ENCODE assay signal across 8 mouse cellular contexts in genomic region chr15:36901350-36901749, GRCm38 (mm10).
DNase-seq lines count a peak whose midpoint lies in the region; ATAC-seq lines count a peak whose summit lies in the region.

No protein-coding gene starts in this region.

- peaks cover 16 to 23% of the 10 kb centered on the region in 2 experiments for H3K4me1 ChIP-seq in heart, embryonic 14.5 days (ENCODE audit: control insufficient read depth in 2 of 2, insufficient read depth in 2 of 2, low read length in 2 of 2)
- peaks cover 9% of the 10 kb centered on the region; the same call in 1 of the 2 replicates for H3K4me1 ChIP-seq in embryonic facial prominence, embryonic 14.5 days (ENCODE audit: control insufficient read depth, insufficient read depth, low read length)
- H3K4me1 ChIP-seq in intestine, embryonic 15.5 days (replicated peaks) = peaks cover 33% of the 10 kb centered on the region
- peaks cover 10% of the 10 kb centered on the region for H3K4me1 ChIP-seq in neural tube, embryonic 12.5 days

- H3K36me3 ChIP-seq in heart, embryonic 14.5 days (ENCODE audit: control insufficient read depth, insufficient read depth, low read length) = no peaks in the 10 kb centered on the region
- no peaks in the 10 kb centered on the region for H3K36me3 ChIP-seq in embryonic facial prominence, embryonic 14.5 days (ENCODE audit: control insufficient read depth, insufficient read depth, low read length)
- H3K36me3 ChIP-seq in intestine, embryonic 15.5 days = no peaks in the 10 kb centered on the region
- H3K36me3 ChIP-seq in neural tube, embryonic 12.5 days = no peaks in the 10 kb centered on the region

- 54% methylated on average over 5 of the region's 5 CpGs for WGBS in heart, embryonic 14.5 days
- 51% methylated on average over 5 of the region's 5 CpGs for WGBS in embryonic facial prominence, embryonic 14.5 days
- 43% methylated on average over 5 of the region's 5 CpGs for WGBS in intestine, embryonic 15.5 days
- WGBS in neural tube, embryonic 12.5 days = 68% methylated on average over 5 of the region's 5 CpGs

- no peaks in the 10 kb centered on the region for H3K9me3 ChIP-seq in heart, embryonic 14.5 days (ENCODE audit: control insufficient read depth, low read length)
- H3K9me3 ChIP-seq in embryonic facial prominence, embryonic 14.5 days (ENCODE audit: control insufficient read depth, low read length) = no peaks in the 10 kb centered on the region
- no peaks in the 10 kb centered on the region for H3K9me3 ChIP-seq in intestine, embryonic 15.5 days
- H3K9me3 ChIP-seq in neural tube, embryonic 12.5 days = no peaks in the 10 kb centered on the region

- peak overlapping the region; percentile 26; the same call in 1 of the 2 replicates for H3K4me2 ChIP-seq in heart, embryonic 14.5 days (ENCODE audit: low read length)
- no peak overlapping the region for H3K4me2 ChIP-seq in embryonic facial prominence, embryonic 14.5 days (ENCODE audit: low read depth, low read length)
- H3K4me2 ChIP-seq in intestine, embryonic 15.5 days (replicated peaks) = peak overlapping the region; percentile 34
- peak overlapping the region; percentile 24; the same call in 1 of the 2 replicates for H3K4me2 ChIP-seq in neural tube, embryonic 12.5 days (replicated peaks)

- no peak for DNase-seq in heart, postnatal 4 days
- no peak for DNase-seq in embryonic facial prominence, embryonic 14.5 days (ENCODE audit: low spot score)
- DNase-seq in right cerebral cortex, adult 2 months (ENCODE audit: low spot score in 2 of 2) = no peak
- no peak for DNase-seq in thymus, postnatal 4 days
- DNase-seq in retina, postnatal 1 day = no peak

- H3K9ac ChIP-seq in heart, embryonic 14.5 days (ENCODE audit: low read length) = no peak overlapping the region
- no peak overlapping the region for H3K9ac ChIP-seq in embryonic facial prominence, embryonic 14.5 days (ENCODE audit: low read depth, low read length)
- H3K9ac ChIP-seq in intestine, embryonic 15.5 days = no peak overlapping the region
- peak overlapping the region; percentile 17; the same call in 1 of the 2 replicates for H3K9ac ChIP-seq in neural tube, embryonic 12.5 days

- H3K27me3 ChIP-seq in heart, embryonic 14.5 days (ENCODE audit: control insufficient read depth, insufficient read depth, low read length) = no peaks in the 10 kb centered on the region
- no peaks in the 10 kb centered on the region for H3K27me3 ChIP-seq in embryonic facial prominence, embryonic 14.5 days (replicated peaks; ENCODE audit: control insufficient read depth, insufficient read depth, low read length)
- no peaks in the 10 kb centered on the region for H3K27me3 ChIP-seq in intestine, embryonic 15.5 days (replicated peaks)
- no peaks in the 10 kb centered on the region for H3K27me3 ChIP-seq in neural tube, embryonic 12.5 days (replicated peaks)

- no peak overlapping the region for H3K27ac ChIP-seq in heart, embryonic 14.5 days (replicated peaks in 1 of 2; ENCODE audit: control insufficient read depth in 1 of 2, insufficient read depth in 1 of 2, low read depth in 2 of 2, low read length in 2 of 2)
- H3K27ac ChIP-seq in embryonic facial prominence, embryonic 14.5 days (replicated peaks; ENCODE audit: low read depth, low read length) = no peak overlapping the region
- peak overlapping the region; percentile 83 for H3K27ac ChIP-seq in intestine, embryonic 15.5 days
- no peak overlapping the region for H3K27ac ChIP-seq in neural tube, embryonic 12.5 days

- no peak overlapping the region for H3K4me3 ChIP-seq in heart, embryonic 14.5 days (ENCODE audit: control insufficient read depth in 1 of 2, insufficient read depth in 1 of 2, low read depth in 1 of 2, low read length in 2 of 2)
- H3K4me3 ChIP-seq in embryonic facial prominence, embryonic 14.5 days (ENCODE audit: low read depth, low read length) = no peak overlapping the region
- no peak overlapping the region for H3K4me3 ChIP-seq in intestine, embryonic 15.5 days (replicated peaks)
- H3K4me3 ChIP-seq in neural tube, embryonic 12.5 days = no peak overlapping the region

- no peak for ATAC-seq in heart, embryonic 14.5 days (ENCODE audit: insufficient number of reproducible peaks, insufficient read depth, low FRiP score, low read depth)
- 0 out of 2 replicates have a peak, but pooled peaks have one; percentile 5 for ATAC-seq in embryonic facial prominence, embryonic 14.5 days (ENCODE audit: low read depth)
- ATAC-seq in intestine, embryonic 15.5 days = no peak
- ATAC-seq in neural tube, embryonic 12.5 days (ENCODE audit: low FRiP score, low read depth) = peak; percentile 19

Comparison
In these comparisons a context has a peak if more than half of its experiments do, and no peak if none do; other contexts are left out.
1. ATAC-seq: peak in embryonic facial prominence, embryonic 14.5 days (single experiment) and neural tube, embryonic 12.5 days (single experiment); none in heart, embryonic 14.5 days (single experiment) and intestine, embryonic 15.5 days (single experiment).